Mouse (Mus musculus) cerebellum, postnatal 4 days (tissue): Measurements from ENCODE around the gene Spert.

Source experiments
- DNase-seq, 2 experiments: peaks; one replicate each; pipeline ENCODE4 v3.0.0; 2022; ENCODE audit warnings: low spot score in 2 of 2, mixed read lengths in 1 of 2

The Spert gene

GRCm38 (mm10) chr14:75592978-75593377 lies at the start of gene Spert:
Gene Spert (minus strand): TSS chr14:75593116.
- no peak for DNase-seq

GRCm38 (mm10) chr14:75642080-75642479 lies 49.2 kb upstream of the Spert start, which contains the start of gene Erich6b:
Gene Erich6b (plus strand): TSS chr14:75642259.
- no peak for DNase-seq

GRCm38 (mm10) chr14:75641369-75641768 lies 48.5 kb upstream of the Spert start:
- DNase-seq = no peak

- no peak for DNase-seq
Measured at GRCm38 (mm10) chr14:75640846-75641245, 47.9 kb upstream of the Spert start.

GRCm38 (mm10) chr14:75637641-75638040 lies 44.7 kb upstream of the Spert start:
- DNase-seq = no peak

GRCm38 (mm10) chr14:75636107-75636506 lies 43.2 kb upstream of the Spert start:
- no peak for DNase-seq

- peak in 1 of 2 experiments; percentile 22 for DNase-seq
Measured at GRCm38 (mm10) chr14:75635350-75635749, 42.4 kb upstream of the Spert start.

GRCm38 (mm10) chr14:75628870-75629269 lies 36.0 kb upstream of the Spert start:
- DNase-seq = no peak

GRCm38 (mm10) chr14:75622984-75623383 lies 30.1 kb upstream of the Spert start:
- no peak for DNase-seq

- DNase-seq = no peak
Measured at GRCm38 (mm10) chr14:75616375-75616774, 23.5 kb upstream of the Spert start.

- no peak for DNase-seq
Measured at GRCm38 (mm10) chr14:75609176-75609575, 16.3 kb upstream of the Spert start.

- no peak for DNase-seq
Measured at GRCm38 (mm10) chr14:75583870-75584269, 9.0 kb downstream of the Spert start.

GRCm38 (mm10) chr14:75579010-75579409 lies 13.9 kb downstream of the Spert start:
- no peak for DNase-seq

- no peak for DNase-seq
Measured at GRCm38 (mm10) chr14:75566303-75566702, 26.6 kb downstream of the Spert start.

- peak; percentile 50 to 83 for DNase-seq
Measured at GRCm38 (mm10) chr14:75565534-75566140, 27.3 kb downstream of the Spert start.

GRCm38 (mm10) chr14:75561577-75562331 lies 31.2 kb downstream of the Spert start:
- DNase-seq = no peak

GRCm38 (mm10) chr14:75541731-75542130 lies 51.2 kb downstream of the Spert start:
- DNase-seq = no peak

- peak in 1 of 2 experiments; percentile 15 for DNase-seq
Measured at GRCm38 (mm10) chr14:75540996-75541350, 51.9 kb downstream of the Spert start.

GRCm38 (mm10) chr14:75540216-75540995 lies 52.5 kb downstream of the Spert start:
- no peak for DNase-seq

GRCm38 (mm10) chr14:75539205-75539604 lies 53.7 kb downstream of the Spert start:
- DNase-seq = no peak
